Mouse (Mus musculus) bone marrow, adult 2 months (tissue): Measurements from ENCODE around the gene Myoz1.

ENCODE experiments used
- CTCF ChIP-seq: fragments of 200-500 bp; IDR thresholded peaks from 2 replicates; pipeline ENCODE4 v1.5.1; 2011; ENCODE audit warnings: low read length, control low read depth; ENCODE audit not compliant: control insufficient read depth, insufficient read depth
- POLR2A ChIP-seq: fragments of 200-500 bp; IDR thresholded peaks from 2 replicates; pipeline ENCODE4 v1.6.1; 2011; ENCODE audit warnings: low read depth, mild to moderate bottlenecking, control low read depth, low read length, borderline replicate concordance; ENCODE audit not compliant: control insufficient read depth

GRCm38 (mm10) chr14:20672990-20673389 lies 16.6 kb upstream of the Myoz1 start:
- 0 out of 2 replicates have a peak, but pooled peaks have one; percentile 9 for TF ChIP-seq CTCF
- TF ChIP-seq POLR2A, result no peak
